Mouse (Mus musculus) cortical plate, adult 2 months (tissue): ENCODE data around the gene Birc2.

Experiments used
- CTCF ChIP-seq: fragments of 200-500 bp; IDR thresholded peaks from 2 replicates; pipeline ENCODE4 v1.5.1; 2011; ENCODE audit warnings: mild to moderate bottlenecking, control low read depth, low read length; ENCODE audit not compliant: insufficient read depth; ENCODE audit errors: extremely low read depth
- POLR2A ChIP-seq: fragments of 200-500 bp; IDR thresholded peaks from 2 replicates; pipeline ENCODE4 v1.6.1; 2011; ENCODE audit warnings: mild to moderate bottlenecking, low read length, control low read depth; ENCODE audit not compliant: insufficient read depth; ENCODE audit errors: extremely low read depth

- TF ChIP-seq POLR2A, result no peak
- no peak for TF ChIP-seq CTCF
Measured at GRCm38 (mm10) chr9:7829531-7830528, 7.0 kb downstream of the Birc2 start.
